Mouse (Mus musculus) ES-E14 (cell line): Measurements from ENCODE around the gene Asb16. TPM values are rescaled to one million over a fixed set of nuclear protein-coding genes. Genes with fewer than 3 reads are reported as not detected.

Source experiments
- DNase-seq: peaks from one replicate; pipeline ENCODE4 v3.0.0-alpha.2; 2013; ENCODE audit warnings: low read depth, low spot score
- H3K27ac ChIP-seq: 2 replicates; pipeline ENCODE4 v1.5.1; 2012; ENCODE audit warnings: low read depth, mild to moderate bottlenecking, low read length, moderate library complexity, mixed read lengths; ENCODE audit not compliant: poor library complexity, insufficient read depth, severe bottlenecking
- H3K36me3 ChIP-seq: 2 replicates; pipeline ENCODE4 v1.6.1; 2012; ENCODE audit warnings: mild to moderate bottlenecking, low read length, moderate library complexity, mixed read lengths; ENCODE audit not compliant: control insufficient read depth, poor library complexity, insufficient read depth, severe bottlenecking
- H3K4me1 ChIP-seq, 2 experiments: fragments of 150-350 bp in 1 of 2; sonication (generic) in 1 of 2; 2 replicates each; pipeline ENCODE4 v1.6.1; 2012; ENCODE audit warnings: low read length in 2 of 2, mild to moderate bottlenecking in 1 of 2, mixed read lengths in 1 of 2; ENCODE audit not compliant: control insufficient read depth in 2 of 2, insufficient read depth in 2 of 2, poor library complexity in 1 of 2
- H3K4me3 ChIP-seq, 2 experiments: fragments of 150-350 bp in 1 of 2; sonication (generic) in 1 of 2; 2 replicates each; pipeline ENCODE4 v1.5.1; 2012; ENCODE audit warnings: low read length in 2 of 2, low read depth in 1 of 2, mild to moderate bottlenecking in 1 of 2, mixed read lengths in 1 of 2; ENCODE audit not compliant: insufficient read depth in 1 of 2, poor library complexity in 1 of 2, severe bottlenecking in 1 of 2
- H3K9ac ChIP-seq: 2 replicates; pipeline ENCODE4 v1.6.1; 2012; ENCODE audit warnings: low read depth, mild to moderate bottlenecking, low read length, mixed read lengths; ENCODE audit not compliant: poor library complexity, insufficient read depth, severe bottlenecking
- H3K9me3 ChIP-seq: fragments of 150-350 bp; sonication (generic); 2 replicates; pipeline ENCODE4 v1.6.1; 2012; ENCODE audit warnings: low read depth, mild to moderate bottlenecking, low read length; ENCODE audit not compliant: control insufficient read depth, insufficient read depth
- CHD2 ChIP-seq: IDR thresholded peaks from 2 replicates; pipeline ENCODE4 v1.6.1; 2014; ENCODE audit warnings: mild to moderate bottlenecking, low read depth, low read length, inconsistent platforms
- HCFC1 ChIP-seq: IDR thresholded peaks from 2 replicates; pipeline ENCODE4 v1.6.1; 2012; ENCODE audit warnings: low read length, inconsistent platforms, borderline replicate concordance; ENCODE audit not compliant: insufficient read depth
- MAFK ChIP-seq: IDR thresholded peaks from 2 replicates; pipeline ENCODE4 v1.6.1; 2014; ENCODE audit warnings: mild to moderate bottlenecking, low read depth, low read length, inconsistent platforms; ENCODE audit not compliant: insufficient read depth
- ZC3H11A ChIP-seq: IDR thresholded peaks from 2 replicates; pipeline ENCODE4 v1.6.1; 2012; ENCODE audit warnings: low read depth, mild to moderate bottlenecking, inconsistent platforms, low read length, borderline replicate concordance
- ZNF384 ChIP-seq: IDR thresholded peaks from 2 replicates; pipeline ENCODE4 v1.6.1; 2012; ENCODE audit warnings: low read depth, low read length, inconsistent platforms
- in situ Hi-C, 2 experiments: fragments of 600-800 bp; cut with MboI; formaldehyde crosslinking; loops; one replicate each; pipeline ENCODE4 v1.15.1; 2025; ENCODE audit warnings: low sequenced_read_pairs in 2 of 2, inconsistent platforms in 1 of 2; ENCODE audit not compliant: unreplicated experiment in 2 of 2
- total RNA-seq: library from RNA; depleted of rRNA; stranded (reverse); fragments of 300-350 nt; gene quantifications from 2 replicates; pipeline ENCODE4 v1.2.3, GENCODE M21; 2012; rRNA removed

The Asb16 gene
- total RNA-seq, 1 experiment = 0.98 TPM

DNA sequence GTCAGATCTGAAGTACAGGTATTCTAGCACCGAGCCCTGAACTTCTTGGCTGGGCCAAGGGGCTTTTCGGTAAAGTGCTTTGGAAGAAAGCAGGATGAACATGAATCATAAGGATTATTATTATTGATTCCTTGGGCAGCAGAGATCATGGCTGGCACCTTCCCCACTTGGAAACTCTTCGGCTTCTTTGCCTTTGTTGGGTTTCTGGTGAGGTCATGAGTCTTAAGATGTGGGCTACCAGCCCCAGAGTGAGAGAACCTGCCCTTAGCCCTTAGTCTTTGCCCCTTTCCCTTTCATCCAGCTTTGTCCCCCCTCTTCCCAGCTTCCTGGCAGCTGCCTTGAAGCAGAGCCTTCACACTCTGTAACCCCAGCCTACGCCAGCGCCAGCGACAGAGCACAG lies 53.4 kb downstream of the Asb16 start:
- Histone ChIP-seq H3K4me1 (peaks cover 1 to 12% of the 10 kb centered on the region in 2 experiments; a peak in 3 of 4 replicates), H3K27ac (no peak overlapping the region), H3K4me3 (no peak overlapping the region), H3K36me3 (no peaks in the 10 kb centered on the region), H3K9me3 (no peaks in the 10 kb centered on the region), H3K9ac (no peak overlapping the region)
- no peak for DNase-seq
- TF ChIP-seq CHD2 = no peak
- no peak for TF ChIP-seq ZC3H11A
- TF ChIP-seq HCFC1 = no peak
- no peak for TF ChIP-seq MAFK
- TF ChIP-seq ZNF384 = no peak
- in situ Hi-C loops = loop anchor here in 1 of 2 experiments (10.0 kb wide), 1 partner anchor 113 kb away; the partner anchor contains the start of gene Grn

DNA sequence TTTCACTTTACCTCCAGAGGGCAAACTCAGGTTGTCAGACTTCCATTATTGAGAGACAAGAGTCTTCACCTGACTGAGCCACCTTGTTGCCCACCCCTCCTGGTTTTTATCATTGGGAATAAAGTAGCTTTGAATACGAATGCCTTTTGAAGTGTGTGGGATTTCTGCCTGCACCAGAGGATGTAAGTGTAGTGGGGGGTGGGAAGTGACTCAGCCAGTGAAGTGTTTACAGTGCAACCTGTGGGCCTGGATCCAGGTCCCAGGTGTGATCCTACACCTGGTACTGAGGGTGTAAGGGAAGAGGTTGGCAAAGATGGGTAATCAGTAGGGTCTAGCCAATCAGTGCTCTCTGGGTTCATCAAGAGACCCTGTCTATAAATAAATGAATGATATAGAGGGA lies 55.0 kb downstream of the Asb16 start:
- Histone ChIP-seq H3K4me1 (peaks cover 1 to 17% of the 10 kb centered on the region in 2 experiments; a peak in 3 of 4 replicates), H3K27ac (no peak overlapping the region), H3K4me3 (no peak overlapping the region), H3K36me3 (no peaks in the 10 kb centered on the region), H3K9me3 (no peaks in the 10 kb centered on the region), H3K9ac (no peak overlapping the region)
- DNase-seq = no peak
- in situ Hi-C loops = loop anchor here in 1 of 2 experiments (10.0 kb wide), 1 partner anchor 111 kb away; the partner anchor contains the start of gene Grn
- no peak for TF ChIP-seq CHD2
- no peak for TF ChIP-seq ZNF384
- no peak for TF ChIP-seq HCFC1

DNA sequence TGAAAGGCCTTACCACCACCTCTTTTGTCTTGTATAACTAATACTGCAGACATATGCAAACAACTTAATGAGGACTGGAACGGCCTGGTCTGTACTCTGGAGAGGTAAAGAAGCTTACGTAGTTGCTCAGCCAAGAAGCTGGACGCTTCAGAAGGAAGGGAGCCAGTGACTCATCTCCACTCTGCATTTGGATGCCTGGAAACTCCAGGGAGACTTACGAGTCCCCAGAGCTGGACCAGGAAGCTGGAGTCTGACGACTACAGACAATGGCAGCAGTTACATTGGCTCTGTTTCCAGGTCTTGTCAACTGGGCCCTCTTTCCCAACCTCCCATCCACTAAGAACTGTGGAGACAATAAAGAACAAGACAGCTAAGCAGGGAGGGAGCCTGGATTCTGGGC lies 58.7 kb downstream of the Asb16 start:
- H3K4me3 ChIP-seq = no peak overlapping the region
- H3K27ac ChIP-seq = no peak overlapping the region; the same call in 1 of the 2 replicates
- no peak overlapping the region for H3K9ac ChIP-seq
- DNase-seq = no peak
- in situ Hi-C loops = loop anchor here in 1 of 2 experiments (10.0 kb wide), 1 partner anchor 108 kb away; the partner anchor contains the start of gene Grn
- H3K9me3 ChIP-seq = no peaks in the 10 kb centered on the region
- TF ChIP-seq CHD2 (no peak), ZC3H11A (no peak), HCFC1 (no peak), MAFK (no peak), ZNF384 (no peak)
- H3K4me1 ChIP-seq = peaks cover 7 to 21% of the 10 kb centered on the region in 2 experiments
- no peaks in the 10 kb centered on the region for H3K36me3 ChIP-seq

DNA sequence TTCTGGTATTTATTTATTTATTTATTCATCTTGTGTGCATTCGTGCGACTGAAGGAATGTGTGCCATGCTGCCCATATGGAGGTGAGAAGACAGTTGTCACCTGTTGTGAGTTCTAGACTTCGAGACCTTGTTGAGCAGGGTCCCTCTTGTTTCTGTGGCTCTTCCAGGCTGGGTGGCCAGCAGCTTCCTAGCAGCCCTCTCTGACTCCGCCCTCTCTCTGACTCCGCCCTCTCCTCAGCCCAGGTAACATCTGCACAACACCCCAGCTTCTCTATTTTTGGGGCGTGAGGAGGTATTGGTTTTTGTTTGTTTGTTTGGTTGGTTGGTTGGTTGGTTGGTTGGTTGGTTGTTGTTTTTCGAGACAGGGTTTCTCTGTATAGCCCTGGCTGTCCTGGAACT lies 59.3 kb downstream of the Asb16 start:
- in situ Hi-C loops = loop anchor here in 1 of 2 experiments (10.0 kb wide), 1 partner anchor 107 kb away; the partner anchor contains the start of gene Grn
- TF ChIP-seq ZNF384 (no peak), HCFC1 (no peak), CHD2 (no peak), MAFK (no peak), ZC3H11A (no peak)
- Histone ChIP-seq H3K4me3 (no peak overlapping the region), H3K9me3 (no peaks in the 10 kb centered on the region), H3K9ac (no peak overlapping the region), H3K27ac (peak overlapping the region; percentile 89; the same call in 1 of the 2 replicates), H3K4me1 (peaks cover 7 to 21% of the 10 kb centered on the region in 2 experiments), H3K36me3 (no peaks in the 10 kb centered on the region)
- no peak for DNase-seq

Other genes starting within 250 kb of the Asb16 start
- 5.2 and 7.5 TPM in 2 replicates for gene Mpp3, start 240.3 kb upstream of the Asb16 start, total RNA-seq
- not detected in 2 replicates for gene Cd300lg, start 227.2 kb upstream of the Asb16 start, total RNA-seq
- gene Mpp2, start 180.2 kb upstream of the Asb16 start, total RNA-seq = 0.94 and 1.2 TPM in 2 replicates
- gene Ppy, start 167.4 kb upstream of the Asb16 start, total RNA-seq = not detected in 2 replicates
- gene Pyy, start 160.9 kb upstream of the Asb16 start, total RNA-seq = 0.49 and 2.1 TPM in 2 replicates
- 0.45 and 0.90 TPM in 2 replicates for gene Nags, start 123.2 kb upstream of the Asb16 start, total RNA-seq
- gene Tmem101, start 112.3 kb upstream of the Asb16 start, total RNA-seq = 75.3 and 98.7 TPM in 2 replicates
- 27.6 and 49.1 TPM in 2 replicates for gene Lsm12, start 83.4 kb upstream of the Asb16 start, total RNA-seq
- gene G6pc3, start 79.1 kb upstream of the Asb16 start, total RNA-seq = 14.2 and 16.3 TPM in 2 replicates
- 33.3 and 57.9 TPM in 2 replicates for gene Hdac5, start 38.6 kb upstream of the Asb16 start, total RNA-seq
- gene BC030867, start 19.9 kb upstream of the Asb16 start, total RNA-seq = 17.3 and 17.8 TPM in 2 replicates
- gene Tmub2, start 16.2 kb downstream of the Asb16 start, total RNA-seq = 33.0 and 37.2 TPM in 2 replicates
- 55.4 and 60.4 TPM in 2 replicates for gene Atxn7l3, start 27.9 kb downstream of the Asb16 start, total RNA-seq
- 138 and 155 TPM in 2 replicates for gene Ubtf, start 51.0 kb downstream of the Asb16 start, total RNA-seq
- 0.18 and 0.21 TPM in 2 replicates for gene Slc4a1, start 97.5 kb downstream of the Asb16 start, total RNA-seq
- 6.7 and 15.9 TPM in 2 replicates for gene Rundc3a, start 124.7 kb downstream of the Asb16 start, total RNA-seq
- 152 and 175 TPM in 2 replicates for gene Slc25a39, start 139.2 kb downstream of the Asb16 start, total RNA-seq
- gene Grn, start 161.6 kb downstream of the Asb16 start, total RNA-seq = 81.5 and 154 TPM in 2 replicates
- gene Fam171a2, start 178.9 kb downstream of the Asb16 start, total RNA-seq = 6.7 and 13.1 TPM in 2 replicates
- 6.6 and 7.8 TPM in 2 replicates for gene Itga2b, start 201.4 kb downstream of the Asb16 start, total RNA-seq